Mouse (Mus musculus): Measurements from ENCODE around the gene Prpf4. TPM values are rescaled to one million over a fixed set of nuclear protein-coding genes. Genes with fewer than 3 reads are reported as not detected.

The Prpf4 gene
- polyA plus RNA-seq, 1 experiment from 2014 or later: 15.3 TPM

DNA sequence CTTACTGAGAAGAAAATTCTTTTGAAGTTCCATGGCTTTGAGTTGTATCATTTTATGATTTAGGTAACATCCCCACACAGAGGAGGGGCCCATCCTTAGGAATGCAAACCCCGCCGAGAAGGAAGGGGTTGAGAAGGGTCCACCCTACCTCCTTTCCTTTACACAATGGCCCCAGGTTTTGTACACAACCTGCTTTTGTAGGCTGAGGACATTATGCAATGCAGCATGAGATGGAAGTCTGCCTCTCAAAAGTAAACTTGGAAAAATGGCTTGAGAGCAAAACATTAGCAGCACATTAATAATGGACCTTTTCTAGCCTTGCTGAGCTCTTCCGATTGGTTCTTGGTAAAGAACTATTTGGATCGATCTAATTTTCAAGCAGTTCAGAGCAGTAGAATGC is 42.3 kb upstream of the Prpf4 start:
- Histone ChIP-seq H3K4me1 (ENCODE audit: control insufficient read depth, insufficient read depth, low read length) (peaks cover 7% of the 10 kb centered on the region; the same call in 1 of the 2 replicates), H3K4me2 (ENCODE audit: low read depth, low read length) (no peak overlapping the region), H3K36me3 (ENCODE audit: control insufficient read depth, insufficient read depth, low read length) (no peaks in the 10 kb centered on the region), H3K27me3 (ENCODE audit: control insufficient read depth, insufficient read depth, low read length) (no peaks in the 10 kb centered on the region), H3K27ac (ENCODE audit: low read depth, low read length) (no peak overlapping the region), H3K9me3 (ENCODE audit: control insufficient read depth, low read length) (no peaks in the 10 kb centered on the region), H3K9ac (replicated peaks; ENCODE audit: low read depth, low read length) (no peak overlapping the region), H3K4me3 (ENCODE audit: low read depth, low read length) (no peak overlapping the region)
- 82% methylated on average over 4 of the region's 4 CpGs for WGBS
- ATAC-seq (ENCODE audit: low read depth): no peak

DNA sequence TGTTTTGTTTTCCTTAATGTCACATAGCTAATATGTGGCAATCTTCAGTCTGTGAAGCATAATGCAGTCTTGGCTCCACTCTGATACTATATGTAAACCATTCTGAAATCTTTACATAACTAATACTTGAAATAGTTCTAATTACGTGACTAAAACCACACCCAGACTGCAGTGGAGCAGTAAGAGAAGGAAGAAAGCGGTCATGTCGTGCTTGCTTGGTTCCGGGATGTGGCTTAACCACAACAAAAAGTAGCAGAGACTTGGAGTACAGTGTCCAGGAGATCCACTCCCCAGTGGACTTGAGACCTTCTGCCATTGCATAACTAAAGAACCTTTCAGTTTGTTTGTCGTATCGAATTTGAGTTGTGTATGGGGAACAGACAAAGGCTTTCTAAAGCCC is 41.0 kb upstream of the Prpf4 start:
- Histone ChIP-seq H3K9me3 (ENCODE audit: control insufficient read depth, low read length) (no peaks in the 10 kb centered on the region), H3K4me2 (ENCODE audit: low read depth, low read length) (no peak overlapping the region), H3K27me3 (ENCODE audit: control insufficient read depth, insufficient read depth, low read length) (no peaks in the 10 kb centered on the region), H3K4me1 (ENCODE audit: control insufficient read depth, insufficient read depth, low read length) (no peaks in the 10 kb centered on the region), H3K4me3 (ENCODE audit: low read depth, low read length) (no peak overlapping the region), H3K9ac (replicated peaks; ENCODE audit: low read depth, low read length) (no peak overlapping the region), H3K36me3 (ENCODE audit: control insufficient read depth, insufficient read depth, low read length) (no peaks in the 10 kb centered on the region), H3K27ac (ENCODE audit: low read depth, low read length) (no peak overlapping the region)
- 97% methylated on average over 6 of the region's 6 CpGs for WGBS
- no peak for ATAC-seq (ENCODE audit: low read depth)

DNA sequence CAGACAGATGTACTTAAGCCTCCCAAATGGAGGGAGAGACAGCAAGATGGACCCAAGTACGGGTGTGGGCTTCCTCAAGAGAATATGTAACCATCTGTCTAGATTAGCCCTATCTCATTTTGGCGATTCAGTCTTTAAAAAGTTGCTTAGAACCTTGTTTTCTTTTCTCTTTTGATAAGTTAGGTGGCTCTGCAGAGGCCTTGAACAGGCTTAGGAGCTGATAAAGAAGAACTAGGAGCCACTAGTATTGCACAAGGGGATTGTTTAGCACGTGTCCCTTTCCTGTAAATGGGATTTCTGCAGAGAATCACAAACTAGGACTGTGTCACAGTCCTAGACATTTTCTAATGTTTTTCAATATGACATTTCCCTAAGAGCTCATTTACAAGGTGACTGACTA is 39.5 kb upstream of the Prpf4 start:
- H3K36me3 ChIP-seq (ENCODE audit: control insufficient read depth, insufficient read depth, low read length): no peaks in the 10 kb centered on the region
- no peaks in the 10 kb centered on the region for H3K27me3 ChIP-seq (ENCODE audit: control insufficient read depth, insufficient read depth, low read length)
- no peaks in the 10 kb centered on the region for H3K4me1 ChIP-seq (ENCODE audit: control insufficient read depth, insufficient read depth, low read length)
- ATAC-seq (ENCODE audit: low read depth): no peak
- H3K9me3 ChIP-seq (ENCODE audit: control insufficient read depth, low read length): no peaks in the 10 kb centered on the region
- no peak overlapping the region for H3K27ac ChIP-seq (ENCODE audit: low read depth, low read length)
- 90% methylated on average over 3 of the region's 3 CpGs for WGBS
- no peak overlapping the region for H3K9ac ChIP-seq (replicated peaks; ENCODE audit: low read depth, low read length)
- H3K4me3 ChIP-seq (ENCODE audit: low read depth, low read length): no peak overlapping the region
- H3K4me2 ChIP-seq (ENCODE audit: low read depth, low read length): no peak overlapping the region

DNA sequence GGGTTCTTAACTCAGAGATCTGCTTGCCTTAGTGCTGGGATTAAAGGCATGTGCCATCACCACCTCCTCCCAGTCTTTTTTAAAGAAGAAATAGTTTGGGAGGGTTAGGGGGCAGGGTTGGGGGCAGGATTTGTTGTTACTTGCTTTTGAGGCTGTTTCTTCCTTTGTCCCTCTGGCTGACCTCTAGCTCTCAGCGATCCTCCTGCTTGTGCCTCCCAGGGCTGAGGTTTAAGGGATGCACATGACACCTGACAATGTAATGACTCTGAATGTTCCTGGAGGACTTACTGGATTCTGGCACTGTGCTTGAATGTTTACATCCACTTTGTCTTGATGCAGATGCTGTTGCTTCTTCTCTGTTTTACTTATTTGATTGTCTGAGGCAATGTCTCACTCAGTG is 36.2 kb upstream of the Prpf4 start:
- Histone ChIP-seq H3K9ac (replicated peaks; ENCODE audit: low read depth, low read length) (no peak overlapping the region), H3K36me3 (ENCODE audit: control insufficient read depth, insufficient read depth, low read length) (no peaks in the 10 kb centered on the region), H3K4me2 (ENCODE audit: low read depth, low read length) (no peak overlapping the region), H3K4me3 (ENCODE audit: low read depth, low read length) (no peak overlapping the region), H3K27me3 (ENCODE audit: control insufficient read depth, insufficient read depth, low read length) (no peaks in the 10 kb centered on the region), H3K27ac (ENCODE audit: low read depth, low read length) (no peak overlapping the region), H3K9me3 (ENCODE audit: control insufficient read depth, low read length) (no peaks in the 10 kb centered on the region), H3K4me1 (ENCODE audit: control insufficient read depth, insufficient read depth, low read length) (no peaks in the 10 kb centered on the region)
- 43% methylated on average over 1 of the region's 1 CpGs for WGBS
- no peak for ATAC-seq (ENCODE audit: low read depth)

DNA sequence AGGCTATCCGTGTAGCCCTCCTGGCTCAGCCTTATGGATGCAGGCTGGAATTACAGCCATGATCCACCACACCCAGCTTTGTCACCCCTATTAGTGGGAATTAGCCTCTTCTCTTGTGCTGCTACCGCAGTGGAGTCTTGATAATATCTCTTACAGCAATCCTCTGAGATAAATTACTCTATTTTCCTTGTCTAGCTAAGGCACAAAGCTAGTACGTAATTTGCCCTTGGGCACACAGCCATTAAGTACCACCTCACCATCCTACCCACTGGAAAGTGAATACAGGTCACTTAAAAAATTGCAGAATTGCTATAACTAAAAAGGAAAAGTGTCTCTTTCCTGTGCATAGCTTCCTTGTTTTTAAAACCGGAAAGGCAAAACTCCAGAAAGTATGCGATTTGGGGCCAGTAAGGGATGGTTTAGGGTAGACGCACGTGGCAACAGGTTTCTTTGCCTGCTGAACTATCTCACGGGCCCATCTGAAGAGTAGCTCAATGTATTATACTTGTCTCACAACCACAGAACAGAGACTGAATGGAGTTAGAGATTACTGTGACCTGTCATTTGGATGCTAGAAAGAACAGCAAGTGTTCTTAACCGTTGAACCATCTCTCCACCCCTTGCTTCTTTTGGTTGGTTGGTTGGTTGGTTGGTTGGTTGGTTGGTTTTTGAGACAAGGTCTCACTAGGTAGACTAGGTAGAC is 35.6 kb upstream of the Prpf4 start:
- Histone ChIP-seq H3K27me3 (ENCODE audit: control insufficient read depth, insufficient read depth, low read length) (no peaks in the 10 kb centered on the region), H3K27ac (ENCODE audit: low read depth, low read length) (no peak overlapping the region), H3K4me3 (ENCODE audit: low read depth, low read length) (no peak overlapping the region), H3K9me3 (ENCODE audit: control insufficient read depth, low read length) (no peaks in the 10 kb centered on the region), H3K36me3 (ENCODE audit: control insufficient read depth, insufficient read depth, low read length) (no peaks in the 10 kb centered on the region), H3K4me2 (ENCODE audit: low read depth, low read length) (no peak overlapping the region), H3K9ac (replicated peaks; ENCODE audit: low read depth, low read length) (no peak overlapping the region), H3K4me1 (ENCODE audit: control insufficient read depth, insufficient read depth, low read length) (no peaks in the 10 kb centered on the region)
- 90% methylated on average over 9 of the region's 9 CpGs for WGBS
- no peak for ATAC-seq (ENCODE audit: low read depth)

DNA sequence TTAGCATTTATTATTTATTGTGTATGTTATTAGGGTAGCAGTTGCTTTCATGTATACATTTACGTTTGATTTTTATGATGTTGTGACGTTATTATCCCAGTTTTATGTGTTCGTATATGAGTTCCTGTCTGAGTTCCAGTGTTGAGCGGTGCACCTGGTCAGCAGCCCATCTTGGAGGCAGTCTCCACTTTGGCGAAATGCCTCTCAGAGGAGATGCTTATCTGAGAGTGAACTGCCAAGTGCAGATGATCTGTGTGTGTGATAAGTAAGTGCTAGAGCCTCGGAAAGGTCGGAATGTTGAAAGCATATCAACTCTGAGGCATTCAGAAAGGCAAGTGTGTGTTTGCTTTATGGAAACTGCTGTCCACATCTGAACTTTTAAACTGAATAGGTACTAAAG is 34.9 kb upstream of the Prpf4 start:
- no peak for ATAC-seq (ENCODE audit: low read depth)
- H3K9ac ChIP-seq (replicated peaks; ENCODE audit: low read depth, low read length): no peak overlapping the region
- H3K4me2 ChIP-seq (ENCODE audit: low read depth, low read length): no peak overlapping the region
- 88% methylated on average over 7 of the region's 7 CpGs for WGBS
- H3K4me1 ChIP-seq (ENCODE audit: control insufficient read depth, insufficient read depth, low read length): no peaks in the 10 kb centered on the region
- H3K36me3 ChIP-seq (ENCODE audit: control insufficient read depth, insufficient read depth, low read length): no peaks in the 10 kb centered on the region
- no peaks in the 10 kb centered on the region for H3K9me3 ChIP-seq (ENCODE audit: control insufficient read depth, low read length)
- no peak overlapping the region for H3K27ac ChIP-seq (ENCODE audit: low read depth, low read length)
- no peak overlapping the region for H3K4me3 ChIP-seq (ENCODE audit: low read depth, low read length)
- no peaks in the 10 kb centered on the region for H3K27me3 ChIP-seq (ENCODE audit: control insufficient read depth, insufficient read depth, low read length)

DNA sequence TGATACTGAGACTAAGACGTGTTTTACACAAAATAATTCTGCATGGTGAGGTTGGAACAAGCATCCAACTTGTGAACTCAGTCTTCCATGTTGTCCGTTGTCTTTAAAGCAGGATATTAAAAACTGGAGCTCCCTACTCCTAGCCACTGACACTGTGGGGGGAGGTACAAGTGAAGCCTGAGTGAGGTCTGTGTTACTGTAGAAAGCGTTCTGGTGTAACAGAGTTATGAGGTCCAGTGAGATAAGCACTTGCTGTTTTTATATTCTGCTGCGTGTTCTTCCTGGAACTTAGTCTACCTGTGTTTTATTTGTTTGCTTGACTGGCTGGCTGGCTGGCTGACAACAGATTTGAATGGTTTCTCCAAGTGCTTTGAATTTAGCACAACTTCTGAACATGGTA is 34.3 kb upstream of the Prpf4 start:
- H3K4me1 ChIP-seq (ENCODE audit: control insufficient read depth, insufficient read depth, low read length): no peaks in the 10 kb centered on the region
- H3K9me3 ChIP-seq (ENCODE audit: control insufficient read depth, low read length): no peaks in the 10 kb centered on the region
- no peak overlapping the region for H3K4me2 ChIP-seq (ENCODE audit: low read depth, low read length)
- H3K4me3 ChIP-seq (ENCODE audit: low read depth, low read length): no peak overlapping the region
- ATAC-seq (ENCODE audit: low read depth): no peak
- 86% methylated on average over 4 of the region's 4 CpGs for WGBS
- no peaks in the 10 kb centered on the region for H3K27me3 ChIP-seq (ENCODE audit: control insufficient read depth, insufficient read depth, low read length)
- no peak overlapping the region for H3K9ac ChIP-seq (replicated peaks; ENCODE audit: low read depth, low read length)
- no peaks in the 10 kb centered on the region for H3K36me3 ChIP-seq (ENCODE audit: control insufficient read depth, insufficient read depth, low read length)
- no peak overlapping the region for H3K27ac ChIP-seq (ENCODE audit: low read depth, low read length)

DNA sequence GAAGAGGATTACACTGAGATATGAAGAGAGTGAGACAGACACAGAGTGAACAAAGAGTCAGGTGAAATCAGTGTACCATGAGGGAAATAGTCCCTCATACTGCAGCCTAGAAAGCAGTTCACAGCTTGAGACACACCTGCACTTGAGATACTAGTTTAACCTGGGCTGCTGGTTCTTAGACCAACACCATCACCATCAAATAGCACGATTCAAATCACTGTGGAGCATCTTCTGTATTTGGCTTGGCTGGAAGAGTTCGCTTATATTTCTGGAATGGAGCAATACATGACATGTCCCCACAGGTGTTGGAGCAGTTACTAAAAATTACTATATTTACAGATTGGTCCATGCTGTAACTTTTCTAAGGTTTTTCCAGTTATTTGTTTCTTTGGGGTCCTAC is 32.5 kb upstream of the Prpf4 start:
- Histone ChIP-seq H3K4me3 (ENCODE audit: low read depth, low read length) (no peak overlapping the region), H3K9me3 (ENCODE audit: control insufficient read depth, low read length) (no peaks in the 10 kb centered on the region), H3K4me2 (ENCODE audit: low read depth, low read length) (no peak overlapping the region), H3K27ac (ENCODE audit: low read depth, low read length) (no peak overlapping the region), H3K27me3 (ENCODE audit: control insufficient read depth, insufficient read depth, low read length) (no peaks in the 10 kb centered on the region), H3K4me1 (ENCODE audit: control insufficient read depth, insufficient read depth, low read length) (no peaks in the 10 kb centered on the region), H3K36me3 (ENCODE audit: control insufficient read depth, insufficient read depth, low read length) (no peaks in the 10 kb centered on the region), H3K9ac (replicated peaks; ENCODE audit: low read depth, low read length) (no peak overlapping the region)
- 94% methylated on average over 2 of the region's 2 CpGs for WGBS
- ATAC-seq (ENCODE audit: low read depth): no peak

DNA sequence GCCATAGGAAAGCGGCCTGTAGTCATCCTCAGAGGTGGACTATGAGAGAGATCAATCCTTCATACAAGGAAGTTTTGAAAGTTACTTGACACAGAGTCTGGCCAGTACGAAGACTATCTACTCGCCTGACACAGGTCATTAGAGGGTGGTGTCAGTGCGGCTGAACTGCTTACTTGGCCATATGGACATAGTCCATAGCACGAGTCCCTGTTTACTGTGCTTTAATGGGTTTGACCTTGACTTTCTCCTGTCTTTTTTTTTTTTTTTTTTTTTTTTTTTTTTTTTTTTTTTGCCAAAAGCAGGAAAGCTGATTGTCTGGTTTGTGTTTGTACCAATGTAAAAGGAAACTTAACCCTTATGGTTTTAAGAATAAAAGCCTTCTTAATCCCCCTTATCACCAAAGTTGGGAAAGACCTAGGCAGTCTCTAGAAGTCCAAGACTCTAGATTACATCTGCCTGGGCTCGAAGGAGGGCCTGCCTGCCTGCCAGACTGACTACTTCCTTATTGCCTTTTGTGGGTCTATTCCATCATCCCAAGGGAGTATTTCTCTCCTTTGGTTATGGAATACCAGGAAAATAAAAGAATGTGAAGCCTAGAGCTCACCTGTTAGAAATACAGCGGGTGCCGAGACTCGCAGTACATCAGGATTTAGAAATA is 28.7 kb upstream of the Prpf4 start:
- WGBS: 94% methylated on average over 9 of the region's 9 CpGs
- no peaks in the 10 kb centered on the region for H3K36me3 ChIP-seq (ENCODE audit: control insufficient read depth, insufficient read depth, low read length)
- no peak for ATAC-seq (ENCODE audit: low read depth)
- no peak overlapping the region for H3K4me2 ChIP-seq (ENCODE audit: low read depth, low read length)
- H3K4me3 ChIP-seq (ENCODE audit: low read depth, low read length): no peak overlapping the region
- H3K27me3 ChIP-seq (ENCODE audit: control insufficient read depth, insufficient read depth, low read length): no peaks in the 10 kb centered on the region
- no peaks in the 10 kb centered on the region for H3K4me1 ChIP-seq (ENCODE audit: control insufficient read depth, insufficient read depth, low read length)
- H3K9ac ChIP-seq (replicated peaks; ENCODE audit: low read depth, low read length): no peak overlapping the region
- H3K9me3 ChIP-seq (ENCODE audit: control insufficient read depth, low read length): no peaks in the 10 kb centered on the region
- H3K27ac ChIP-seq (ENCODE audit: low read depth, low read length): no peak overlapping the region

Measured in neural tube, embryonic 14.5 days (tissue).